Mouse (Mus musculus): ENCODE data around the gene Efcab9. TPM values are rescaled to one million over a fixed set of nuclear protein-coding genes. Genes with fewer than 3 reads are reported as not detected.
A peak's percentile ranks its signal among the peaks of the same experiment; 100 is the strongest.

Efcab9 gene
- polyA plus RNA-seq, 1 experiment: 0.97 TPM

GRCm38 (mm10) chr11:32568637-32569293 lies 36.9 kb upstream of the Efcab9 start:
- Histone ChIP-seq H3K4me3 (replicated peaks; ENCODE audit: insufficient read depth, low read depth, low read length) (no peak overlapping the region), H3K4me1 (ENCODE audit: control insufficient read depth, insufficient read depth, low read length) (peaks cover 45% of the 10 kb centered on the region), H3K27ac (ENCODE audit: insufficient read depth, low read length) (no peak overlapping the region), H3K27me3 (ENCODE audit: control insufficient read depth, insufficient read depth, low read length) (no peaks in the 10 kb centered on the region)
- DNase-seq: peak in 1 of 2 experiments; percentile 54
- no peak for TF ChIP-seq POLR2A (IDR thresholded peaks at IDR 0.05; ENCODE audit: borderline replicate concordance, insufficient read depth, low read length)
- WGBS: 68% methylated on average over 15 of the region's 15 CpGs

- Histone ChIP-seq H3K4me1 (ENCODE audit: control insufficient read depth, insufficient read depth, low read length) (peaks cover 39% of the 10 kb centered on the region), H3K4me3 (replicated peaks; ENCODE audit: insufficient read depth, low read depth, low read length) (no peak overlapping the region), H3K27ac (ENCODE audit: insufficient read depth, low read length) (0 out of 2 replicates have a peak overlapping the region, but pooled peaks have one; percentile 15), H3K27me3 (ENCODE audit: control insufficient read depth, insufficient read depth, low read length) (no peaks in the 10 kb centered on the region)
- TF ChIP-seq POLR2A (IDR thresholded peaks at IDR 0.05; ENCODE audit: borderline replicate concordance, insufficient read depth, low read length): no peak
- no peak for TF ChIP-seq CTCF (IDR thresholded peaks at IDR 0.05; ENCODE audit: borderline replicate concordance, insufficient read depth, low read depth, low read length)
- 80% methylated on average over 7 of the region's 7 CpGs for WGBS
- DNase-seq: no peak
Measured at GRCm38 (mm10) chr11:32568060-32568459, 36.2 kb upstream of the Efcab9 start.

GRCm38 (mm10) chr11:32567000-32567855 lies 35.3 kb upstream of the Efcab9 start:
- Histone ChIP-seq H3K4me3 (replicated peaks; ENCODE audit: insufficient read depth, low read depth, low read length) (no peak overlapping the region), H3K27ac (ENCODE audit: insufficient read depth, low read length) (no peak overlapping the region), H3K27me3 (ENCODE audit: control insufficient read depth, insufficient read depth, low read length) (no peaks in the 10 kb centered on the region), H3K4me1 (ENCODE audit: control insufficient read depth, insufficient read depth, low read length) (peaks cover 32% of the 10 kb centered on the region)
- DNase-seq: no peak
- TF ChIP-seq POLR2A (IDR thresholded peaks at IDR 0.05; ENCODE audit: borderline replicate concordance, insufficient read depth, low read length): no peak
- TF ChIP-seq CTCF (IDR thresholded peaks at IDR 0.05; ENCODE audit: borderline replicate concordance, insufficient read depth, low read depth, low read length): no peak
- WGBS: 71% methylated on average over 10 of the region's 10 CpGs

GRCm38 (mm10) chr11:32566184-32566583 lies 34.3 kb upstream of the Efcab9 start:
- H3K27me3 ChIP-seq (ENCODE audit: control insufficient read depth, insufficient read depth, low read length): no peaks in the 10 kb centered on the region
- H3K4me3 ChIP-seq (replicated peaks; ENCODE audit: insufficient read depth, low read depth, low read length): no peak overlapping the region
- over 99% methylated on average over 6 of the region's 6 CpGs for WGBS
- H3K4me1 ChIP-seq (ENCODE audit: control insufficient read depth, insufficient read depth, low read length): peaks cover 30% of the 10 kb centered on the region
- no peak overlapping the region for H3K27ac ChIP-seq (ENCODE audit: insufficient read depth, low read length)
- DNase-seq: no peak
- no peak for TF ChIP-seq CTCF (IDR thresholded peaks at IDR 0.05; ENCODE audit: borderline replicate concordance, insufficient read depth, low read depth, low read length)
- TF ChIP-seq POLR2A (IDR thresholded peaks at IDR 0.05; ENCODE audit: borderline replicate concordance, insufficient read depth, low read length): no peak

- H3K4me1 ChIP-seq (ENCODE audit: control insufficient read depth, insufficient read depth, low read length): peaks cover 29% of the 10 kb centered on the region
- H3K4me3 ChIP-seq (replicated peaks; ENCODE audit: insufficient read depth, low read depth, low read length): no peak overlapping the region
- DNase-seq: no peak
- H3K27ac ChIP-seq (ENCODE audit: insufficient read depth, low read length): no peak overlapping the region
- H3K27me3 ChIP-seq (ENCODE audit: control insufficient read depth, insufficient read depth, low read length): no peaks in the 10 kb centered on the region
- TF ChIP-seq CTCF (IDR thresholded peaks at IDR 0.05; ENCODE audit: borderline replicate concordance, insufficient read depth, low read depth, low read length) (no peak), POLR2A (IDR thresholded peaks at IDR 0.05; ENCODE audit: borderline replicate concordance, insufficient read depth, low read length) (no peak)
- 69% methylated on average over 8 of the region's 8 CpGs for WGBS
Measured at GRCm38 (mm10) chr11:32565088-32565487, 33.2 kb upstream of the Efcab9 start.

GRCm38 (mm10) chr11:32564629-32565028 lies 32.7 kb upstream of the Efcab9 start:
- Histone ChIP-seq H3K27ac (ENCODE audit: insufficient read depth, low read length) (no peak overlapping the region), H3K27me3 (ENCODE audit: control insufficient read depth, insufficient read depth, low read length) (no peaks in the 10 kb centered on the region), H3K4me3 (replicated peaks; ENCODE audit: insufficient read depth, low read depth, low read length) (no peak overlapping the region), H3K4me1 (ENCODE audit: control insufficient read depth, insufficient read depth, low read length) (peaks cover 29% of the 10 kb centered on the region)
- no peak for DNase-seq
- TF ChIP-seq CTCF (IDR thresholded peaks at IDR 0.05; ENCODE audit: borderline replicate concordance, insufficient read depth, low read depth, low read length): no peak
- no peak for TF ChIP-seq POLR2A (IDR thresholded peaks at IDR 0.05; ENCODE audit: borderline replicate concordance, insufficient read depth, low read length)
- WGBS: 79% methylated on average over 4 of the region's 4 CpGs

GRCm38 (mm10) chr11:32563660-32564059 lies 31.8 kb upstream of the Efcab9 start:
- H3K27me3 ChIP-seq (ENCODE audit: control insufficient read depth, insufficient read depth, low read length): no peaks in the 10 kb centered on the region
- H3K4me1 ChIP-seq (ENCODE audit: control insufficient read depth, insufficient read depth, low read length): peaks cover 28% of the 10 kb centered on the region
- DNase-seq: no peak
- TF ChIP-seq POLR2A (IDR thresholded peaks at IDR 0.05; ENCODE audit: borderline replicate concordance, insufficient read depth, low read length) (no peak), CTCF (IDR thresholded peaks at IDR 0.05; ENCODE audit: borderline replicate concordance, insufficient read depth, low read depth, low read length) (no peak)
- no peak overlapping the region for H3K4me3 ChIP-seq (replicated peaks; ENCODE audit: insufficient read depth, low read depth, low read length)
- 83% methylated on average over 3 of the region's 3 CpGs for WGBS
- H3K27ac ChIP-seq (ENCODE audit: insufficient read depth, low read length): no peak overlapping the region

- no peak for TF ChIP-seq CTCF (IDR thresholded peaks at IDR 0.05; ENCODE audit: borderline replicate concordance, insufficient read depth, low read depth, low read length)
- no peak for TF ChIP-seq POLR2A (IDR thresholded peaks at IDR 0.05; ENCODE audit: borderline replicate concordance, insufficient read depth, low read length)
- peaks cover 21% of the 10 kb centered on the region for H3K4me1 ChIP-seq (ENCODE audit: control insufficient read depth, insufficient read depth, low read length)
- no peak overlapping the region for H3K4me3 ChIP-seq (replicated peaks; ENCODE audit: insufficient read depth, low read depth, low read length)
- WGBS: 76% methylated on average over 5 of the region's 5 CpGs
- H3K27ac ChIP-seq (ENCODE audit: insufficient read depth, low read length): no peak overlapping the region
- H3K27me3 ChIP-seq (ENCODE audit: control insufficient read depth, insufficient read depth, low read length): no peaks in the 10 kb centered on the region
- DNase-seq: no peak
Measured at GRCm38 (mm10) chr11:32562706-32563105, 30.8 kb upstream of the Efcab9 start.
